Mouse (Mus musculus) ES-E14 (cell line): ENCODE results near the gene Rundc3b. TPM values are rescaled to one million over a fixed set of nuclear protein-coding genes. Genes with fewer than 3 reads are reported as not detected.

Experiments
- DNase-seq: peaks from one replicate; pipeline ENCODE4 v3.0.0-alpha.2; 2013; ENCODE audit warnings: low read depth, low spot score
- H3K27ac ChIP-seq: 2 replicates; pipeline ENCODE4 v1.5.1; 2012; ENCODE audit warnings: low read depth, mild to moderate bottlenecking, low read length, moderate library complexity, mixed read lengths; ENCODE audit not compliant: poor library complexity, insufficient read depth, severe bottlenecking
- H3K36me3 ChIP-seq: 2 replicates; pipeline ENCODE4 v1.6.1; 2012; ENCODE audit warnings: mild to moderate bottlenecking, low read length, moderate library complexity, mixed read lengths; ENCODE audit not compliant: control insufficient read depth, poor library complexity, insufficient read depth, severe bottlenecking
- H3K4me1 ChIP-seq, 2 experiments: fragments of 150-350 bp in 1 of 2; sonication (generic) in 1 of 2; 2 replicates each; pipeline ENCODE4 v1.6.1; 2012; ENCODE audit warnings: low read length in 2 of 2, mild to moderate bottlenecking in 1 of 2, mixed read lengths in 1 of 2; ENCODE audit not compliant: control insufficient read depth in 2 of 2, insufficient read depth in 2 of 2, poor library complexity in 1 of 2
- H3K4me3 ChIP-seq, 2 experiments: fragments of 150-350 bp in 1 of 2; sonication (generic) in 1 of 2; 2 replicates each; pipeline ENCODE4 v1.5.1; 2012; ENCODE audit warnings: low read length in 2 of 2, low read depth in 1 of 2, mild to moderate bottlenecking in 1 of 2, mixed read lengths in 1 of 2; ENCODE audit not compliant: insufficient read depth in 1 of 2, poor library complexity in 1 of 2, severe bottlenecking in 1 of 2
- H3K9ac ChIP-seq: 2 replicates; pipeline ENCODE4 v1.6.1; 2012; ENCODE audit warnings: low read depth, mild to moderate bottlenecking, low read length, mixed read lengths; ENCODE audit not compliant: poor library complexity, insufficient read depth, severe bottlenecking
- H3K9me3 ChIP-seq: fragments of 150-350 bp; sonication (generic); 2 replicates; pipeline ENCODE4 v1.6.1; 2012; ENCODE audit warnings: low read depth, mild to moderate bottlenecking, low read length; ENCODE audit not compliant: control insufficient read depth, insufficient read depth
- CHD2 ChIP-seq: IDR thresholded peaks from 2 replicates; pipeline ENCODE4 v1.6.1; 2014; ENCODE audit warnings: mild to moderate bottlenecking, low read depth, low read length, inconsistent platforms
- HCFC1 ChIP-seq: IDR thresholded peaks from 2 replicates; pipeline ENCODE4 v1.6.1; 2012; ENCODE audit warnings: low read length, inconsistent platforms, borderline replicate concordance; ENCODE audit not compliant: insufficient read depth
- MAFK ChIP-seq: IDR thresholded peaks from 2 replicates; pipeline ENCODE4 v1.6.1; 2014; ENCODE audit warnings: mild to moderate bottlenecking, low read depth, low read length, inconsistent platforms; ENCODE audit not compliant: insufficient read depth
- ZC3H11A ChIP-seq: IDR thresholded peaks from 2 replicates; pipeline ENCODE4 v1.6.1; 2012; ENCODE audit warnings: low read depth, mild to moderate bottlenecking, inconsistent platforms, low read length, borderline replicate concordance
- ZNF384 ChIP-seq: IDR thresholded peaks from 2 replicates; pipeline ENCODE4 v1.6.1; 2012; ENCODE audit warnings: low read depth, low read length, inconsistent platforms
- in situ Hi-C, 2 experiments: fragments of 600-800 bp; cut with MboI; formaldehyde crosslinking; loops; one replicate each; pipeline ENCODE4 v1.15.1; 2025; ENCODE audit warnings: low sequenced_read_pairs in 2 of 2, inconsistent platforms in 1 of 2; ENCODE audit not compliant: unreplicated experiment in 2 of 2
- total RNA-seq: library from RNA; depleted of rRNA; stranded (reverse); fragments of 300-350 nt; gene quantifications from 2 replicates; pipeline ENCODE4 v1.2.3, GENCODE M21; 2012

The Rundc3b gene
- total RNA-seq, 1 experiment: 2.5 TPM

DNA sequence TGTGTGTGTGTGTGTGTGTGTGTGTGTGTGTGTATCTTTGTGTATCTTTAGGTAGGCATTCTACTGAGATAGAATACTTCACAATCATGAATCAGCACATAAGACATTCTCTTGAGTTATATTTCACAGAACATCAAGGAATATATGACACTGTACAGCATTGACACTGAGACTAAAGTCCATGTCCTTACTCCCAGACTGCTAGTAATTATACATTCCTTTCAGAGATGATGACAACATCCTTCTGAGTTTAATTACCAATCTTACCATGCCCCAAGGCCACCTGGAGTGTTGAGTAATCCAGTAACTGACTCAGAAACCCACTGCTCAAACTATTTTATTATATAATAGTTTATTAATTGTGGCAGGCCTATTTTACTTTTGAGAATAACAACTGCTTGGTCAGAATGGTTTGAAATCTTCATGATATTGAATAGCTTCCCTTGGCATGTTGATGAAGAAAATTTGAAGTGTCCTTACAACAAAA lies 11.8 kb upstream of the Rundc3b start:
- Histone ChIP-seq H3K4me1 (no peaks in the 10 kb centered on the region), H3K27ac (no peak overlapping the region), H3K36me3 (no peaks in the 10 kb centered on the region), H3K9me3 (no peaks in the 10 kb centered on the region), H3K4me3 (no peak overlapping the region), H3K9ac (no peak overlapping the region)
- DNase-seq: no peak
- TF ChIP-seq ZC3H11A: no peak
- no peak for TF ChIP-seq ZNF384
- TF ChIP-seq HCFC1: no peak
- TF ChIP-seq MAFK: no peak
- no peak for TF ChIP-seq CHD2
- in situ Hi-C loops: no loop called here

DNA sequence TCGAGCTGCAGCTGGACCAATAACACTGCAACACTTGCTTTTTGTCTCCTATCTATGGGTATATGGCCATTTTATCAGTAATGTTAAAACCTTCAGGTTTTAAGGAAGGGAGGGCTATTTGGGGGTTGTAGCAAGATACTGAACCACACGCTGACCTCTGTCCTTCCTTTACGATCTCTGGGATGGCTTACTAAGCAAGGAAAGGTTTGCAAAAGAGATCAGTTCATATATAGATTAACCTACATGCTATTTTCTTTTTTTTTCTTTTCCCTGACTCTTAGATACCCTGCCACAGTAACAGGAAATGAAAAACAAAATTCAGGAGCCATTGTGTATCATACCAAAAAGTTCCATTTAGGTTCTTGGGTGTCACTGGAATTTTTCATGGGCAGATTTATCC lies 10.1 kb upstream of the Rundc3b start:
- in situ Hi-C loops: no loop called here
- DNase-seq: no peak
- Histone ChIP-seq H3K9me3 (no peaks in the 10 kb centered on the region), H3K9ac (no peak overlapping the region), H3K4me3 (no peak overlapping the region), H3K27ac (no peak overlapping the region), H3K4me1 (no peaks in the 10 kb centered on the region), H3K36me3 (no peaks in the 10 kb centered on the region)
- TF ChIP-seq CHD2 (no peak), MAFK (no peak), HCFC1 (no peak), ZC3H11A (no peak), ZNF384 (no peak)

DNA sequence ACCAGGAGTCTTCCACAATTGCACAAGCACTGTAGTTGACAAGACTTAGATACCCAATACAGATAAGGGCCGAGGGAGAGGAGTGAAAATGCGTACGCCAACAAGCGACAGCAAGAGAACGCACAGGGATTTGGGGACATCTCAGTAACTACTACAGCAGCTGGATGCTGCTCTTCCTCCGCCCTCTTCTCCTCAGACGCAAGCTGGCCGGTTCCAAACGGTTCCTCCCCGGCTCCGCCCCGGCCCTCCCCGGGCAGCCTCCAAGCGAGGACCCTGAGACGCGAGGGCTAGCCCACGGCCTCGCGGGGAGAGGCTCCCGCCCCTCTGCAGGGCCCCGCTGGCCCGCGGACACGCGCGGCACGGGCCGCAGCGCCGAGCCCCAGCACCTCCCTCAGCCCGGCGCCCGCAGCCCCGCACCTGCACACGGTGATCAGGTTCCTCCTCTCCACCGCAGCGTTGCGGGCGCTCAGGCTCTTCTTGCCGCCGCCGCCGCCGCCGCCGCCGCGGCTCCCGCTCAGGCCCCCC lies 619 bp downstream of the Rundc3b start:
- DNase-seq: peak; percentile 30
- Histone ChIP-seq H3K9me3 (no peaks in the 10 kb centered on the region), H3K9ac (peak overlapping the region; percentile 61), H3K27ac (no peak overlapping the region), H3K4me3 (peak overlapping the region; percentile 68 to 82), H3K36me3 (no peaks in the 10 kb centered on the region), H3K4me1 (0 out of 4 replicates have a peak, but pooled peaks cover 0 to 2% of the 10 kb centered on the region in 2 experiments)
- TF ChIP-seq CHD2: no peak
- TF ChIP-seq HCFC1: 0 out of 2 replicates have a peak, but pooled peaks have one; percentile 17
- in situ Hi-C loops: no loop called here

DNA sequence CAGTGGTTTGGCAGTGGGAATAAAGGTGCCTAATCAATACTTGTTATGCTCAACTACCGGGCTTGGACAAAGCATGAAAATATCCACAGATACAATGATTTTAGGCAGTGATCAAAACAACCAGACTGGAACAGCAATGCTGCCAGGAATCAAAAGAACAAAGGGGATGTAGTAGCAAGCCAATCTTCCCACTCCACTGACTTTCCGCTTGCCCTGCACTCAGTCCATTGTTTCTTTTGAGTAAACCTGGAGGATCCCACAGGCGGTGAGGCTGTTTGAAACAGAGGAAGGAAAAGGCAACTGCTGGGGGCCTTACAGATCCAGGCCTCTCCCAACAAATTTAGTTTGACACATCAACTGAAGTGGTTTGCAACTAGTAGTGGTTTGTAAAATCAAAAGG lies 51.6 kb downstream of the Rundc3b start:
- Histone ChIP-seq H3K4me3 (no peak overlapping the region), H3K9me3 (no peaks in the 10 kb centered on the region), H3K9ac (no peak overlapping the region), H3K36me3 (no peaks in the 10 kb centered on the region), H3K4me1 (no peaks in the 10 kb centered on the region), H3K27ac (no peak overlapping the region)
- DNase-seq: no peak
- in situ Hi-C loops: no loop called here
- no peak for TF ChIP-seq ZC3H11A

DNA sequence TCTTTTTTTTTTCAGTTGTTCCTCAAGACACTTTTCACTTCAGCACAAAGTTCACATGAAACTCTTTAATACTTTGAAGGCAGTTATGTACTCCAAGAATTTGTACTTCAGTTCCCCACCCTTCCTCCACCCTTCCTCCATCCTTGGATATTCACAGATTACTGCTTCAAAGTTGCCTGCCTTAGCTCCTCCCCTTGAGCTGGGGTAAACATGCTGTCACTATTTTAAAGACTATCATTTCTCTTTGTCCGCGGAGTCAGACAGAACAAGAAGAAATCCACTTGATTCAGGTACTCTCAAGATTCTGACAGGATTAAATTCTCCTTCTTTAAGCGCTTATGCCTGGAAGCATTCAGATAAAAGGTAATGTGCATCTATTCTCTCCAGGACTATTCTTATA lies 55.9 kb downstream of the Rundc3b start:
- Histone ChIP-seq H3K27ac (no peak overlapping the region), H3K4me1 (no peaks in the 10 kb centered on the region), H3K36me3 (no peaks in the 10 kb centered on the region), H3K4me3 (no peak overlapping the region), H3K9me3 (no peaks in the 10 kb centered on the region), H3K9ac (no peak overlapping the region)
- in situ Hi-C loops: no loop called here
- no peak for TF ChIP-seq ZC3H11A
- no peak for TF ChIP-seq ZNF384
- no peak for TF ChIP-seq CHD2
- TF ChIP-seq HCFC1: no peak
- no peak for TF ChIP-seq MAFK
- DNase-seq: no peak
